In the genomic region with DNA sequence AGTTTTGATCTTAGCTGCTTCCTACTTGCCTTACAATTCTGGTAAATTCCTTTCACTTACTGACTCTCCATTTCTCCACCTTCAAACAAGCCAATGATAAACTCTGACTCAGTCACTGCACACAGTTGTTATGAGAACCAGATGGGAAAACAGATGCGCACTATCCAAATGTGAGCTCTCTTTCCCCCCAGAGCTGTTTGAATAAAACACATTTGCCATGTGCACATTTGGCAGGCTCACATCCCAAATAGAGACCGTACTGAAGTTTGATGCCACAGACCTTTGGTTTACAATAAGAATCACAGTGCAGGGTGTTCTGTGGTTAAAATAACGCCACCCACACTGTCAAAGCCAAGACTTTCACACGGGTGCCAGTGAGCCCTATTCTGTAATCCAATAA, we compare ENCODE assay signal across 11 mouse cellular contexts. TPM values are rescaled to one million over a fixed set of nuclear protein-coding genes. Genes with fewer than 3 reads are reported as not detected.
DNase-seq lines count a peak whose midpoint lies in the region; ATAC-seq and TF ChIP-seq lines count a peak whose summit lies in the region.
"Had no signal": no experiment of that assay in that cellular context is flagged by ENCODE, and none has a peak within 500 bp of the region (broad histone marks: within the 10 kb centered on the region; RNA-seq: fewer than 3 reads in every experiment).

No protein-coding gene starts in this region.

- no peak for TF ChIP-seq CTCF in intestine, postnatal 0 days (IDR thresholded peaks at IDR 0.05; ENCODE audit: low read depth)

- peak; percentile 73; the same call in 1 of the 2 replicates for ATAC-seq in limb, embryonic 13.5 days (ENCODE audit: low FRiP score, low read depth)
- no peak for ATAC-seq in megakaryocyte-erythroid progenitor cell, adult 5-6 weeks (replicated peaks; ENCODE audit: low FRiP score, low TSS enrichment, poor library complexity, severe bottlenecking)
- ATAC-seq in intestine, postnatal 0 days: no peak
- ATAC-seq: forebrain, embryonic 13.5 days had no signal

- no peak overlapping the region for H3K4me2 ChIP-seq in limb, embryonic 13.5 days (replicated peaks)
- no peak overlapping the region for H3K4me2 ChIP-seq in intestine, postnatal 0 days (replicated peaks; ENCODE audit: low read depth)
- H3K4me2 ChIP-seq: forebrain, embryonic 13.5 days; hindbrain, embryonic 14.5 days had no signal

- DNase-seq in frontal cortex, adult 2 months (ENCODE audit: extremely low spot score in 1 of 2, low spot score in 1 of 2): peak; percentile 65 to 75
- no peak for DNase-seq in frontal cortex, postnatal 25 days (ENCODE audit: low spot score in 2 of 2)
- DNase-seq in brain, adult 2 months (ENCODE audit: low read depth, low spot score): peak; percentile 88
- peak; percentile 14 for DNase-seq in gastrocnemius, postnatal 25 days
- no peak for DNase-seq in thymus, adult 18-20 months
- DNase-seq: lung, postnatal 4 days had no signal

- WGBS in limb, embryonic 13.5 days: 30% methylated on average over 4 of the region's 4 CpGs
- WGBS in intestine, postnatal 0 days: 68% methylated on average over 4 of the region's 4 CpGs

- no peak overlapping the region for H3K9ac ChIP-seq in limb, embryonic 13.5 days
- no peak overlapping the region for H3K9ac ChIP-seq in intestine, postnatal 0 days (ENCODE audit: low read depth, low read length)
- H3K9ac ChIP-seq: forebrain, embryonic 13.5 days; hindbrain, embryonic 14.5 days had no signal

- peaks cover 10% of the 10 kb centered on the region for H3K4me1 ChIP-seq in limb, embryonic 13.5 days
- no peaks in the 10 kb centered on the region for H3K4me1 ChIP-seq in intestine, postnatal 0 days (replicated peaks; ENCODE audit: control insufficient read depth, insufficient read depth, low read length)
- H3K4me1 ChIP-seq: forebrain, embryonic 13.5 days had no signal

- H3K4me3 ChIP-seq in limb, embryonic 13.5 days: no peak overlapping the region
- no peak overlapping the region for H3K4me3 ChIP-seq in intestine, postnatal 0 days (ENCODE audit: low read depth, low read length)
- H3K4me3 ChIP-seq: forebrain, embryonic 13.5 days had no signal

- H3K27me3 ChIP-seq in limb, embryonic 13.5 days: no peaks in the 10 kb centered on the region
- no peaks in the 10 kb centered on the region for H3K27me3 ChIP-seq in intestine, postnatal 0 days (replicated peaks; ENCODE audit: control insufficient read depth, insufficient read depth, low read length)
- H3K27me3 ChIP-seq: forebrain, embryonic 13.5 days had no signal

- no peak overlapping the region for H3K27ac ChIP-seq in limb, embryonic 13.5 days
- H3K27ac ChIP-seq in intestine, postnatal 0 days (ENCODE audit: low read depth, low read length): no peak overlapping the region
- H3K27ac ChIP-seq: forebrain, embryonic 13.5 days; hindbrain, embryonic 14.5 days had no signal

- H3K36me3 ChIP-seq in limb, embryonic 13.5 days: no peaks in the 10 kb centered on the region
- H3K36me3 ChIP-seq in intestine, postnatal 0 days (ENCODE audit: control insufficient read depth, insufficient read depth): no peaks in the 10 kb centered on the region

- no peaks in the 10 kb centered on the region for H3K9me3 ChIP-seq in limb, embryonic 13.5 days
- H3K9me3 ChIP-seq in intestine, postnatal 0 days (ENCODE audit: control insufficient read depth): no peaks in the 10 kb centered on the region
- H3K9me3 ChIP-seq: forebrain, embryonic 13.5 days had no signal

RNA-seq across cellular contexts. Expression of a gene that starts 43.8 kb away (rescaled TPM):
- polyA plus RNA-seq in frontal cortex, adult 2 months (2012; rRNA removed): 26.9 and 28.8 TPM in 2 replicates
- total RNA-seq in gastrocnemius, postnatal 25 days (2021): 10 to 100 TPM; 58.5 to 67.2 TPM
- polyA plus RNA-seq in limb, embryonic 13.5 days (2015; fragmentation: Nextera tagmentation; extraction: Ambion mirVana): 8.5 and 9.5 TPM in 2 replicates
- not detected in 2 replicates for total RNA-seq in megakaryocyte-erythroid progenitor cell, adult 5-6 weeks (2014; fragmentation: Nextera tagmentation)
- total RNA-seq in megakaryocyte-erythroid progenitor cell, adult 5-6 weeks (2017): 0.72 TPM in 1 of 2 replicates, not detected in the other
- 2.2 and 3.1 TPM in 2 replicates for polyA plus RNA-seq in intestine, postnatal 0 days (2015; fragmentation: Nextera tagmentation; extraction: Ambion mirVana)

Comparison
In these comparisons a context has a peak if more than half of its experiments do, and no peak if none do; other contexts are left out.
1. DNase-seq: peak in frontal cortex, adult 2 months (2 of 2), brain, adult 2 months (single experiment) and gastrocnemius, postnatal 25 days (single experiment); none in frontal cortex, postnatal 25 days (0 of 2) and thymus, adult 18-20 months (0 of 2).